Mouse (Mus musculus): Measurements from ENCODE around the gene Gna13. TPM values are rescaled to one million over a fixed set of nuclear protein-coding genes. Genes with fewer than 3 reads are reported as not detected.

Gna13 gene
- polyA plus RNA-seq, 1 experiment from 2014 or later, result 21.7 TPM

DNA sequence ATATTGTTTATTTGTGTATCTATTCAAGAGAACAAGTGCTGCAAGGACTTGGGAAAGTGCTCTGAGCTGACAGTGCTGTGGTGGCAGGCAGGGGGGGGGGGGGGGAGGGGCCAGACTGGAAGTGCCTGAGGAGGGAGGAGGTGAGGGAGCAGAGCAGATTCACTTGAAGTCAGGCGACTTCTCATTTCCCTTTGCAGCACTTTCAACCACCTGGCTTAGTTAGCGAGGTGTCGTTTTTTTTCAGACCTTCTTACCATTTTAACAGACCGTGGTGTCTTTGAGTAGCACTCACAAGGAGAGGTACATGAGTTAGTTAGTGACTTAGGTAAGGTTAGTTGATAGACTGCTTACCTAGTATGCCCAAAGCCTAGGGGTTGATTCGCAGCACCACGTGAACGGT lies 12.8 kb downstream of the Gna13 start:
- 86% methylated on average over 7 of the region's 7 CpGs for WGBS

DNA sequence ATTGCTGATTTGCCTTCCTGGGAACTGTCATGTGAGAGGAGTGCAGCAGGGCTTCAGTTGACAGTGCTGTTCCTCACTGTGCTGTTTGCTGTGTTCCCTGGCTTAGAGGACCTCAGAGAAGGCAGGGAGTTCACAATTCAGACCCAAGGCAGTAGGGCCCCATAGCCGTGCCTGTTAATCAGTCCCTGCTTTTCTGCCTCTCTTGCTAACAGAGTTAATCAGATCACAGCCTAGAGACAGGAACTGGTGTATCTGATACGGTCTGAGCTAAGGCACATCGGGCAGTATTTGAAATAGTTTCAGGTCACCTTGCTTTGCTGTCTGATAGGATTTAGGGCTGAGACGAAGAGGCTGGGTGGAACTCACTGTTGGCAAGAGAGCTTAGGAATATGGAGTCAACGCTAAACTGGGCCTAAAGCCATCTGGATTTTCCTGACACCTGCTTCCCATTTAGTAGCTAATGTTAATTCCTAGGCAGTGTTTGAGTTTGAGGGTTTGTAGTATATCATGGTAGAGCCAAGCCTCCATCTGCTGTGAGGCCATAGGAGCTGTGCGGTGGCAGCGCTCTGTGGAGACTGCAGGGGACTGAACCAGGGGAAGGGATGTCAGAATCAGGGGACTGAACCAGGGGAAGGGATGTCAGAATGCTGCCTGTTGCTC lies 14.0 kb downstream of the Gna13 start:
- no peak for ATAC-seq (ENCODE audit: low FRiP score, low TSS enrichment)

More for the DNA sequence above, 12.8 kb downstream of the Gna13 start:
- H3K4me2 ChIP-seq (ENCODE audit: low read length), result no peak overlapping the region
- DNase-seq, result no peak
- no peaks in the 10 kb centered on the region for H3K36me3 ChIP-seq (ENCODE audit: control insufficient read depth, insufficient read depth, low read length)
- H3K9me3 ChIP-seq (ENCODE audit: control insufficient read depth, low read length), result no peaks in the 10 kb centered on the region
- ATAC-seq (ENCODE audit: low FRiP score, low TSS enrichment), result no peak
- no peaks in the 10 kb centered on the region for H3K27me3 ChIP-seq (ENCODE audit: control insufficient read depth, insufficient read depth, low read length)
- H3K27ac ChIP-seq (replicated peaks; ENCODE audit: low read depth, low read length), result no peak overlapping the region
- H3K9ac ChIP-seq (replicated peaks; ENCODE audit: low read length), result no peak overlapping the region
- H3K4me1 ChIP-seq (ENCODE audit: control insufficient read depth, insufficient read depth, low read length), result peaks cover 14% of the 10 kb centered on the region
- H3K4me3 ChIP-seq (replicated peaks; ENCODE audit: low read depth, low read length), result no peak overlapping the region

DNA sequence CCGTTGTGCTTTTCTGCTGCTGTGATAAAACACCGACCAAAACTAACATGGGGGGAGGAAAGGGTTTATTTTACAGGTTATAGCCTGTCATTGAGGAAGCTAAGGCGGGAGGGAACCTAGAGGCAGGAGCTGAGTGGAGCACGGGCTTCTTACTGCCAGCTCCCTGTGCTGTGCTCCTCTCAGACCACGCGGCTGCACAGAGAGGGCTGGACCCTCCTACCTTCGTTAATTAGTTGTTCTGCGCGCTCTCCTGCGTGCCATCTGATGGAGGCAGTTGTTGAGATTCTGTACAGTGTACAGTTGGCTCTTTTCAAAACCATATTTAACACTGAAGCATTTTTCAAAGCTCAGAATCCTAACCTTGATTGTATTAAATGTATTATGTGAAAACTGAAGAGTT lies 14.8 kb downstream of the Gna13 start:
- Histone ChIP-seq H3K27me3 (ENCODE audit: control insufficient read depth, insufficient read depth, low read length) (no peaks in the 10 kb centered on the region), H3K27ac (replicated peaks; ENCODE audit: low read depth, low read length) (no peak overlapping the region), H3K9me3 (ENCODE audit: control insufficient read depth, low read length) (no peaks in the 10 kb centered on the region), H3K4me3 (replicated peaks; ENCODE audit: low read depth, low read length) (no peak overlapping the region), H3K4me2 (ENCODE audit: low read length) (no peak overlapping the region), H3K9ac (replicated peaks; ENCODE audit: low read length) (no peak overlapping the region), H3K4me1 (ENCODE audit: control insufficient read depth, insufficient read depth, low read length) (peaks cover 14% of the 10 kb centered on the region), H3K36me3 (ENCODE audit: control insufficient read depth, insufficient read depth, low read length) (no peaks in the 10 kb centered on the region)
- 59% methylated on average over 10 of the region's 10 CpGs for WGBS
- ATAC-seq (ENCODE audit: low FRiP score, low TSS enrichment), result no peak
- no peak for DNase-seq

More for the DNA sequence above, 14.0 kb downstream of the Gna13 start:
- Histone ChIP-seq H3K27me3 (ENCODE audit: control insufficient read depth, insufficient read depth, low read length) (no peaks in the 10 kb centered on the region), H3K4me3 (replicated peaks; ENCODE audit: low read depth, low read length) (no peak overlapping the region), H3K36me3 (ENCODE audit: control insufficient read depth, insufficient read depth, low read length) (no peaks in the 10 kb centered on the region), H3K9ac (replicated peaks; ENCODE audit: low read length) (no peak overlapping the region), H3K4me2 (ENCODE audit: low read length) (no peak overlapping the region), H3K27ac (replicated peaks; ENCODE audit: low read depth, low read length) (peak overlapping the region; percentile 41; the same call in 1 of the 2 replicates), H3K4me1 (ENCODE audit: control insufficient read depth, insufficient read depth, low read length) (peaks cover 14% of the 10 kb centered on the region), H3K9me3 (ENCODE audit: control insufficient read depth, low read length) (no peaks in the 10 kb centered on the region)
- no peak for DNase-seq
- 58% methylated on average over 7 of the region's 7 CpGs for WGBS

DNA sequence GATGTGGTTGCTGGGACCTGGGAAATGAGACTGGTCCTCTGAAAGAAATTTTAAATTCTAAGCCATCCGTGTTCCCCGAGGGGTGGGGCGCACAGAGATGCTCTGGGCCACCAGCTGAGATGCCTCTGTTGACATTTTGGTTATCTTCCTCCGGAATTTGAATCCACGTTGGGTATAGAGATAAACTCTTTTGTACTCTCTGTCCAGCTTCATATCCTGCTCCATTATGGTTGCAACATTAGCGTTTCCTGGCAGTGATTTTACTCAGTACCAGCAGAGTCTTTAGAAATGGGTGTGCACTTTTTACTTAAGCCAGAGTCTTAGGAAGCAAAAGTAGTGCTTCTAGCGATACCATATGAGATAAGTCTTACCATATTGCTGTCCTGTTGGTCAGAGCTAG lies 15.4 kb downstream of the Gna13 start:
- Histone ChIP-seq H3K4me3 (replicated peaks; ENCODE audit: low read depth, low read length) (no peak overlapping the region), H3K9ac (replicated peaks; ENCODE audit: low read length) (no peak overlapping the region), H3K27ac (replicated peaks; ENCODE audit: low read depth, low read length) (no peak overlapping the region), H3K9me3 (ENCODE audit: control insufficient read depth, low read length) (no peaks in the 10 kb centered on the region), H3K4me2 (ENCODE audit: low read length) (no peak overlapping the region), H3K27me3 (ENCODE audit: control insufficient read depth, insufficient read depth, low read length) (no peaks in the 10 kb centered on the region), H3K36me3 (ENCODE audit: control insufficient read depth, insufficient read depth, low read length) (no peaks in the 10 kb centered on the region), H3K4me1 (ENCODE audit: control insufficient read depth, insufficient read depth, low read length) (peaks cover 14% of the 10 kb centered on the region)
- 64% methylated on average over 7 of the region's 7 CpGs for WGBS
- no peak for ATAC-seq (ENCODE audit: low FRiP score, low TSS enrichment)
- no peak for DNase-seq

DNA sequence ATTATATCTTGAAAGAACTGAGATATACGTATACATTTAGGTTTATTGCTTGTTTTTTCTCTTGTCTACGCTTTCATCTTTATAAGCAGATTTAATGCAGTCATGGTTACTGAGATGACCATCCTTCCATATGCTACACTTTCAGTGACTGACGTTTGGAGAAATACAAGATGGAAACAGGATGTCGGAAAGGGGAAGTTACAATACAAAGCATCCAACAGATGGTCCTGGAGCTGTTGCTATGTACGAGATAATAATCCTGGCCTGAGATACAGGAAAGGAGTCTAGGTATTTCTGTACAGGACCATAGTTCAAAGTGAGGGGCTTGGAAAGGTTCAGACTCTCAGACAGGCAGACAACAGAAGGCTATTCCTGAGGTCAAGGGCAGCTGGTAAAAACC lies 18.0 kb downstream of the Gna13 start:
- Histone ChIP-seq H3K4me2 (ENCODE audit: low read length) (no peak overlapping the region), H3K9ac (replicated peaks; ENCODE audit: low read length) (no peak overlapping the region), H3K4me1 (ENCODE audit: control insufficient read depth, insufficient read depth, low read length) (peaks cover 14% of the 10 kb centered on the region), H3K27ac (replicated peaks; ENCODE audit: low read depth, low read length) (no peak overlapping the region), H3K9me3 (ENCODE audit: control insufficient read depth, low read length) (no peaks in the 10 kb centered on the region), H3K4me3 (replicated peaks; ENCODE audit: low read depth, low read length) (no peak overlapping the region), H3K27me3 (ENCODE audit: control insufficient read depth, insufficient read depth, low read length) (no peaks in the 10 kb centered on the region), H3K36me3 (ENCODE audit: control insufficient read depth, insufficient read depth, low read length) (no peaks in the 10 kb centered on the region)
- WGBS, result 82% methylated on average over 5 of the region's 5 CpGs
- DNase-seq, result no peak
- ATAC-seq (ENCODE audit: low FRiP score, low TSS enrichment), result no peak

DNA sequence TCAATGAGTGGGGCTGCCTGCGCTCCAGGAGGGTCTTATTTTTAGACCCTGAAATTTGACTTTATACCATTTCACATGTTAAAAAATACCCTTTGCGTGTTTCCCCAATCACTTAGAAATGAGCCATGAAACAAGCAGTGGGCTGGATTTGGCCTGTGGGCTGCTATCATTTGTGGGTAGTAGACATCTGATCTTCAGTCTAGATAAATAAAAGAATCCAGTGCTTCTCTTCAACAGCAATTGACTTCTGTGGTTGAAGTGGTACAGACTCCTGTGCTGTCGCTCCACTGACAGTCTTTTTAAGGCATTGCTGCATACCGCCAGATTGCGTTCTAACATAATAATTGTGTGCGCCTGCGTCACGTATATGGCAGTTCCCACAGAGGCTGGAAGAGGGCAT lies 22.7 kb downstream of the Gna13 start:
- 95% methylated on average over 8 of the region's 8 CpGs for WGBS
- H3K9ac ChIP-seq (replicated peaks; ENCODE audit: low read length), result no peak overlapping the region
- ATAC-seq (ENCODE audit: low FRiP score, low TSS enrichment), result no peak
- H3K4me3 ChIP-seq (replicated peaks; ENCODE audit: low read depth, low read length), result no peak overlapping the region
- H3K4me2 ChIP-seq (ENCODE audit: low read length), result no peak overlapping the region
- no peaks in the 10 kb centered on the region for H3K9me3 ChIP-seq (ENCODE audit: control insufficient read depth, low read length)
- H3K27me3 ChIP-seq (ENCODE audit: control insufficient read depth, insufficient read depth, low read length), result no peaks in the 10 kb centered on the region
- H3K36me3 ChIP-seq (ENCODE audit: control insufficient read depth, insufficient read depth, low read length), result no peaks in the 10 kb centered on the region
- no peak overlapping the region; the same call in 1 of the 2 replicates for H3K27ac ChIP-seq (replicated peaks; ENCODE audit: low read depth, low read length)
- H3K4me1 ChIP-seq (ENCODE audit: control insufficient read depth, insufficient read depth, low read length), result no peaks in the 10 kb centered on the region
- no peak for DNase-seq

DNA sequence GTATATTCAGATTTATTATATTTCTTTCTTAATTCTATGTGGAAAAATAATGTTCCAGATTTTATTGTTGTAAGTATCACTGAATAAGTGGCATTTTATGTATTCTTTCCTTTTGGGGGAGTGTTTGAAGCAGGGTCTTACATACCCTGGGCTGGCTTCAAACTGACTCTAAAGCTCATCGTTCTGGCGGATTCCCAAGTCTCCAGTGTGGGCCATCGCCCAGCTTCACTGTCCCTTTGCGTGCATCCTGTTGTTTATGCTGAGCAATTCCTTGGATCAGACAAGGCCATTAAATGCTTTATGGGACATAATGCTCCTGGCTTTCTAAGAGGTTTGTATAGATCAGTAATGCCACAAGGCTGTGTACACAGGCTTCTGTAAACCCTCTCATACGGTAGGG lies 26.4 kb downstream of the Gna13 start:
- H3K9ac ChIP-seq (replicated peaks; ENCODE audit: low read length), result no peak overlapping the region
- H3K27me3 ChIP-seq (ENCODE audit: control insufficient read depth, insufficient read depth, low read length), result no peaks in the 10 kb centered on the region
- H3K9me3 ChIP-seq (ENCODE audit: control insufficient read depth, low read length), result no peaks in the 10 kb centered on the region
- H3K36me3 ChIP-seq (ENCODE audit: control insufficient read depth, insufficient read depth, low read length), result peaks cover 11% of the 10 kb centered on the region; the same call in 1 of the 2 replicates
- no peak overlapping the region for H3K4me2 ChIP-seq (ENCODE audit: low read length)
- no peak for ATAC-seq (ENCODE audit: low FRiP score, low TSS enrichment)
- no peak for DNase-seq
- H3K4me1 ChIP-seq (ENCODE audit: control insufficient read depth, insufficient read depth, low read length), result no peaks in the 10 kb centered on the region
- H3K27ac ChIP-seq (replicated peaks; ENCODE audit: low read depth, low read length), result no peak overlapping the region
- no peak overlapping the region for H3K4me3 ChIP-seq (replicated peaks; ENCODE audit: low read depth, low read length)
- WGBS, result 92% methylated on average over 5 of the region's 5 CpGs

DNA sequence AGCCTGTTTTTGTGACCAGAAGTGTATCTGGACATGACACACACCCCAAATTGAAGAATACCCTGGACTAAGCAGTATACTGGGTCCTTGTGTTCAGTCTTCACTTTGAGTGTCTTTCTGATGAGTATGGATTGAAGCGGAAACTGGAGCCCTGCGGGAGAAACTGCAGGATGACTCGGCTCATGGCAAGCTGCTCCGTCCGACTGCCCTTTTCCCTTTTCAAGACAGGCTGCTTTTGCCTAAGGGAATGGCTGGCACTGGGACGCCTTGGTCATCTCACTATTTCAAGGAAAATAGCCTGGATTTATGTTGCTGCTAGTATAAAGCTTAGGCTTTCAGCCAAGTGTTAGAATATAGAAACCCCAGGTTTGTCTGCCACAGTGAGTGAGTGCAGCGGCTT lies 28.6 kb downstream of the Gna13 start:
- no peak overlapping the region for H3K4me2 ChIP-seq (ENCODE audit: low read length)
- no peaks in the 10 kb centered on the region for H3K27me3 ChIP-seq (ENCODE audit: control insufficient read depth, insufficient read depth, low read length)
- H3K4me1 ChIP-seq (ENCODE audit: control insufficient read depth, insufficient read depth, low read length), result no peaks in the 10 kb centered on the region
- H3K4me3 ChIP-seq (replicated peaks; ENCODE audit: low read depth, low read length), result no peak overlapping the region
- ATAC-seq (ENCODE audit: low FRiP score, low TSS enrichment) (no peak), DNase-seq (no peak)
- H3K36me3 ChIP-seq (ENCODE audit: control insufficient read depth, insufficient read depth, low read length), result peaks cover 18% of the 10 kb centered on the region
- H3K9me3 ChIP-seq (ENCODE audit: control insufficient read depth, low read length), result no peaks in the 10 kb centered on the region
- whole genome bisulfite sequencing, result 83% methylated on average over 7 of the region's 7 CpGs
- no peak overlapping the region for H3K9ac ChIP-seq (replicated peaks; ENCODE audit: low read length)
- H3K27ac ChIP-seq (replicated peaks; ENCODE audit: low read depth, low read length), result no peak overlapping the region

DNA sequence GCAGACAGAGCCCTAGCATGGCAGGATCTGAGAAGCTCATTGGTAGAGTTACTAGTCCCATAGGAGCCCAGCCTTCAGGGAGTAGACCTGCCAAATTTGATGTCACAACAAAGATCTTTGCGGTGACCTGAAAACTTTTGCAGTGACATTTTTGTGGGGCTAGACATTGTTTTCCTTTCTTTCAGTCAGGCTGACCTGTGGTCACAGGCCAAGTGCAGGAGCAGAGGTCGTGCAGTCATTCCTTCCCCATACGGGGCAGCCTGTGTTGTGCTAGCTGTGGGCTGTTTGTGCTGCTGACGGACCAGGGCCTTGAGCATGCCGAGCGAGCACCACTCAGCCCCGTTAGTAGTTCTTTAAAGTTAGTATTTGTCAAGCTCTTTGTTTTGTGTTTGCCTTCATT lies 29.1 kb downstream of the Gna13 start:
- H3K4me1 ChIP-seq (ENCODE audit: control insufficient read depth, insufficient read depth, low read length), result no peaks in the 10 kb centered on the region
- no peak overlapping the region for H3K27ac ChIP-seq (replicated peaks; ENCODE audit: low read depth, low read length)
- peaks cover 24% of the 10 kb centered on the region for H3K36me3 ChIP-seq (ENCODE audit: control insufficient read depth, insufficient read depth, low read length)
- 70% methylated on average over 7 of the region's 7 CpGs for WGBS
- ATAC-seq (ENCODE audit: low FRiP score, low TSS enrichment) (no peak), DNase-seq (no peak)
- H3K4me3 ChIP-seq (replicated peaks; ENCODE audit: low read depth, low read length), result no peak overlapping the region
- H3K4me2 ChIP-seq (ENCODE audit: low read length), result no peak overlapping the region
- no peak overlapping the region for H3K9ac ChIP-seq (replicated peaks; ENCODE audit: low read length)
- H3K27me3 ChIP-seq (ENCODE audit: control insufficient read depth, insufficient read depth, low read length), result no peaks in the 10 kb centered on the region
- no peaks in the 10 kb centered on the region for H3K9me3 ChIP-seq (ENCODE audit: control insufficient read depth, low read length)

Data from midbrain, embryonic 14.5 days (tissue).